18 mouse cellular contexts compared by ENCODE assay signal in the genomic region with DNA sequence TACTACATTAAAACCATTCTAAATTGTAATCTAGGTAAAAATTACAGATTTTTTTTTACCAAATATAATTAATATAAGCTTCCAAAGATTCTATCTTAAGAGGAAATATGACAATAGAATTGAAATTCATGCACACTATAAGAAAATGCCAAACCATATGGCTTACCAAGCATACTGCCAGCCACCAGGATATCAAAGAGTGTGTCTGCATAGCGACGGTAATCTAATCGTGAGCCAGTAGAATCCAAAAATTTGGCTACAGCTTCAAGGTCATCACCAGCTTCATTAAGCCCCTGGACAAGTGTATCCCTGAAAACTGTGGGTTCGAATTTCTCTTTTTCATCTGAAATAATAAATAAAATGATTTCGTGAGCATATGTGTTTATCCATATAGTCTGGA.
"Had no signal": no experiment of that assay in that cellular context is flagged by ENCODE, and none has a peak within 500 bp of the region (broad histone marks: within the 10 kb centered on the region; RNA-seq: fewer than 3 reads in every experiment).

No protein-coding gene starts in this region.

- H3K27ac ChIP-seq: midbrain, embryonic 10.5 days; midbrain, embryonic 12.5 days; neural tube, embryonic 13.5 days; neural tube, embryonic 15.5 days had no signal

- H3K9ac ChIP-seq: lung, embryonic 14.5 days; midbrain, embryonic 12.5 days; neural tube, embryonic 13.5 days; neural tube, embryonic 15.5 days had no signal

- H3K4me1 ChIP-seq: midbrain, embryonic 10.5 days; midbrain, embryonic 12.5 days; neural tube, embryonic 15.5 days had no signal

- H3K27me3 ChIP-seq: midbrain, embryonic 12.5 days; neural tube, embryonic 13.5 days; neural tube, embryonic 15.5 days had no signal

- H3K4me2 ChIP-seq: lung, embryonic 14.5 days; midbrain, embryonic 12.5 days; neural tube, embryonic 13.5 days; neural tube, embryonic 15.5 days had no signal

- H3K9me3 ChIP-seq: midbrain, embryonic 10.5 days; midbrain, embryonic 12.5 days; neural tube, embryonic 13.5 days; neural tube, embryonic 15.5 days had no signal

- DNase-seq: lung, embryonic 14.5 days; lung, postnatal 10 days; lung, postnatal 4 days; midbrain, embryonic 14.5 days; retina, postnatal 1 day; right cerebral cortex, adult 18-20 months; right cerebral cortex, postnatal 25 days; right cerebral cortex, postnatal 4 days; spleen, adult 18-20 months; thymus, adult 18-20 months; thymus, postnatal 14 days; thymus, postnatal 36 days had no signal

- ATAC-seq: midbrain, embryonic 16.5 days had no signal

- H3K4me3 ChIP-seq: midbrain, embryonic 10.5 days; midbrain, embryonic 12.5 days; myocyte; neural tube, embryonic 13.5 days; neural tube, embryonic 15.5 days had no signal
